Mouse (Mus musculus) skeletal muscle tissue, postnatal 0 days (tissue): ENCODE measurements around the gene Coa3. TPM values are rescaled to one million over a fixed set of nuclear protein-coding genes. Genes with fewer than 3 reads are reported as not detected.

ENCODE experiments used
- polyA plus RNA-seq: library from polyadenylated mRNA; unstranded; fragments of >200 nt; fragmentation: Nextera tagmentation; extraction: Ambion mirVana; gene quantifications from 2 replicates; pipeline ENCODE4 v1.2.1, GENCODE M21; 2015

Gene Coa3
- 145 and 147 TPM in 2 replicates for polyA plus RNA-seq

GRCm38 (mm10) chr11:101278223-101279192 lies at the start of gene Coa3, which contains the start of gene Cntd1:
Gene Coa3, minus strand, starts transcription at chr11:101279114.
Gene Cntd1, plus strand, starts transcription at chr11:101279012.

DNA sequence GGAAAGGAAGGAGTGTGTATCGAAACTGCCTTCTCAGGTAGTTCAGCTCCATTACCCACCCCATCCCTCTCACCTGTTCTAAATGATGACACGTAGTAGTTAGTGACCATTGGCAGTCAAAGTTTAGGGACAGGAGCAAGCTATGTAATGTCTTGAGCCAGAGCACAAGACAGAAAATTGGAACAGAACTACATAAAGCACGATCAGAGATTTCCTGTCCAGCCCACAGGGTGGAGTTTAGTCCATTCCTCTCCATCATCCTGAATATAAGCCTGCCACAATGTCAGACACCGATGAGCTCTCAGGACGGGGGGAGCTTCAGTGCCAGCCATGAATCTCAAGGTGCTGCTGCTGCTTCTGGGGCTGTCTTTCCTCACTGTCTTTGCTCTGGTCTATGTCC lies 45.8 kb upstream of the Coa3 start, which contains the start of gene Aoc2:
Gene Aoc2, plus strand, starts transcription at position 301 of the 400 bp plus-strand sequence.

DNA sequence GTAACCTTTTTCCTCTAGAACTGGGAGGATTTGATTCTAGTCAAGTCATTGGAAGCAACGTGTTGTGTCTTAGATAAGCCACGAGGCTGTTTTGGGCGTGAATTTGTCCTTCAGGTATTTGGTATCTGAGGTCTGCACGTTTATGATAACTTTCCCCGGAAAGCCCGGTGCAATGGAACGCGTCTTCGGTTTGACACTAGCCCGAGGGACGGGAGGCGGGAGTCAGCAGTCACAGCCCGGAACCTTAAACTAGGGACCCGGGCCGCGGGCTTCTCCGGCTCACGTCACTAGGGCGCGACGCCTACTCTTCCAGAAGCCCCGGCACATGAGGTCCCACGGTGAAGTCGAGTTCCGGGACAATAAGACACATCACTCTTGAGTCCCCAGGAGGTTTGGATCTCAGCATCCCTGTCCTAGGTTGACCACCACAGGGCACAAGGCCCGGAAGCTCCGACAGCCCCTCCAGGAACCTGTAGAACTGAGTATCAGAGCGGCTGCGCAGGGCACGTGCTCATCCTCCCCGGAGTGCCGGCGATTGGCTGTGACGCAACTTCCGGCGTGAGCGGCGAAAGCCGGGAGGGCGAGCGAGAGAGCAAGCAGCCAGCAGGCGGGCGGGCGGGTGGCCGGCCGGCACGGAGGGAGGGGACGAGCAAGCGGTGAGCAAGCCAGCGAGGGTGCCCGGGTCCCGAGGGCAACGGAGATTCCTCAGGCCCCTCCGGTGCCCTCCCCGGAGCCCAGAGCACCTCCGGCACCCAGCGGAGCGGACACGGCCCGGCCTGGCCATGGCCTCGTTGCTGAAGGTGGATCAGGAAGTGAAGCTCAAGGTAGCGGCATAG lies 37.0 kb upstream of the Coa3 start, which contains the start of gene Psme3:
Gene Psme3, plus strand, starts transcription at position 549 of the 836 bp plus-strand sequence.

DNA sequence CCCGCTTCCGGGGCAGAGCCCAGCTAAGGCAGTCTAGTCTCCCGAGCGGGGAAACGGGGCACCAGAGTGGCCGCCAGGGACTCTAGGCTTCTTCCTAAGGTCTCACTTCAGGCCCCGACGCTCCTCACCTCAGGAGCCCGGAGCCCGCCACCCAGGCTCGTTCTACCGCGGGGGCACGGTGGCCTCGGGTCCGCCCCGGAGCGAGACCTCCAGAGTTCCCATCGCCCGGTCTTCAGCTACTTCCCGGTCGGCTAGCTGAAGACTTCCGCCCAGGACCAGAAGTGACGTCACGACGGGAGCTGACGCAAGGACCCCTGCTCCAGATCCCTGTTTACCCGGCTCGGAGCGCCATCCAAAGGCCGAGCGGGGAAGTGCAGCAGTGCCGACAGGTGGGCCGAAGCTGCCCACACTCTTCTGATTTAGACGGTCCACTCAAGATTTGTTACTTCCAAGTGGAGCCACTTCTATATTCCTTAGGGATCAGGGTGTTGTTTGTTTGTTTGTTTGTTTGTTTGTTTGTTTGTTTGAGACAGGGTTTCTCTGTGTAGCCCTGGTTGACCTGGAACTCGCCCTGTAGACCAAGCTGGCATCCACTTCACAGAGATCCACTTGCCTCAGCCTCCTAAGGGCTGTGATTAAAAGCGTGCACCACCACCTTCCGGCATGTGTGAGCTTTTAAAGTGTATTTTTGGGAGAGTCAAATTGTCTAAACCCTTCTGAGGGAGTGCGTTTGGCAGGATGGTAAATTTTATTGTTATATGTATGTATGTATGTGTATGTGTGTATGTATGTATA lies 23.3 kb upstream of the Coa3 start, which contains the start of gene Becn1:
Gene Becn1, minus strand, starts transcription at position 283 of the 795 bp plus-strand sequence.

GRCm38 (mm10) chr11:101259948-101260825 lies 18.7 kb downstream of the Coa3 start, which contains the start of gene Wnk4:
Gene Wnk4, plus strand, starts transcription at chr11:101260567.

GRCm38 (mm10) chr11:101253613-101254389 lies 25.1 kb downstream of the Coa3 start, which contains the start of gene Vps25:
Gene Vps25, plus strand, starts transcription at chr11:101253707.

DNA sequence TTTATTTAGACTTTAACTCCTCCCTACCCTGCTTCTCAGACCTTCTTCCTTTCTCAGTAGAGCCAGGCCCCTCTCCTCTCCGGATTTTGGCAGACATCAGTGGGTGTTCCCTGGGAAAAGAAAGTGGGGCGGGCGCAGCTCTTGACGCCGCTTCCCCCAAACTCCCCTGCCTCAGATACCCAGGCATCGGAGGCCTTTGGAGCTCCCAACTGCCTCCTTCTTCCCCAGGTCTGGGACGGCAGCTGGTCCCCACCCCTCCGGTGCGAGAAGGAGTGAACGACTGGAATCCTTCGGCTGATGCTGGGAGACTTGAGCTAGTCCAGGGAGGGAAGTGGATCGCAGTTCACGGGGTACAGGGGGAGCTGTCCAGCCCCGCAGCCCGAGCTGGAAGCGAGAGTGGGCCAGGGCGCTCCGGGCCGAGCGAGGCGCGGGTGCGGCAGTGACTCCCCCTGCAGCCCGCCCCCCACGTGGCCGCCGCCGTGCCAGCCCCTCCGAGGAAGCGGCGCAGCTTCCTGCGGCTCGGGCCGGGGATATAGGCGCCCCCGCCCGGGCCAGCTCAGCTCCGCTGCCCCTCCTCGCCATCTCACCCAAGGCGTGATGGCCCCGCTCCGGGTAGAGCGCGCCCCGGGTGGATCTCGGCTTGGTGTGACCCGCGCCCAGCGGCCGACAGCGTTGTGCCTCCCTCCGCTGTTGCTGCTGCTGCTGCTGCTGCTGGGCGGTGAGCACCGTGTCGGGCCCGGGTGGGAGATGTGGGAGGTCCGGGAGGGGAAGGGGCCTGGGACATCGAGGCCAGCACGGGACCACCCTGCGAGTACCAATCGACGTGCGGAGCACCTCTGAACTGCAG lies 32.8 kb downstream of the Coa3 start, which contains the start of gene Ramp2:
Gene Ramp2, plus strand, starts transcription at position 174 of the 847 bp plus-strand sequence.

Other genes with a start within 250 kb of the Coa3 start
- gene Naglu, start 209.1 kb downstream of the Coa3 start, polyA plus RNA-seq: 8.8 and 11.4 TPM in 2 replicates
- gene Hsd17b1, start 200.7 kb downstream of the Coa3 start, polyA plus RNA-seq: not detected in 2 replicates
- 15.5 and 25.7 TPM in 2 replicates for gene Coasy, start 196.5 kb downstream of the Coa3 start, polyA plus RNA-seq
- gene Mlx, start 191.8 kb downstream of the Coa3 start, polyA plus RNA-seq: 21.8 and 26.3 TPM in 2 replicates
- gene Psmc3ip, start 183.7 kb downstream of the Coa3 start, polyA plus RNA-seq: 5.7 and 7.6 TPM in 2 replicates
- gene Retreg3, start 159.2 kb downstream of the Coa3 start, polyA plus RNA-seq: 14.9 TPM in 2 replicates
- 26.9 and 31.9 TPM in 2 replicates for gene Tubg1, start 159.2 kb downstream of the Coa3 start, polyA plus RNA-seq
- gene Tubg2, start 123.2 kb downstream of the Coa3 start, polyA plus RNA-seq: 2.2 and 2.7 TPM in 2 replicates
- 0.50 and 0.59 TPM in 2 replicates for gene Cntnap1, start 108.6 kb downstream of the Coa3 start, polyA plus RNA-seq
- gene Plekhh3, start 107.8 kb downstream of the Coa3 start, polyA plus RNA-seq: 16.0 and 20.6 TPM in 2 replicates
- 0.32 and 0.35 TPM in 2 replicates for gene Ccr10, start 103.7 kb downstream of the Coa3 start, polyA plus RNA-seq
- gene Ezh1, start 52.7 kb downstream of the Coa3 start, polyA plus RNA-seq: 10.7 and 14.2 TPM in 2 replicates
- gene Ramp2, start 33.1 kb downstream of the Coa3 start, polyA plus RNA-seq: 98.1 and 102 TPM in 2 replicates
- 54.8 and 66.6 TPM in 2 replicates for gene Vps25, start 25.4 kb downstream of the Coa3 start, polyA plus RNA-seq
- 1.5 and 1.7 TPM in 2 replicates for gene Wnk4, start 18.5 kb downstream of the Coa3 start, polyA plus RNA-seq
- gene Cntd1, start 102 bp downstream of the Coa3 start, polyA plus RNA-seq: 0.24 and 0.41 TPM in 2 replicates
- 69.9 and 72.6 TPM in 2 replicates for gene Becn1, start 23.2 kb upstream of the Coa3 start, polyA plus RNA-seq
- gene Psme3, start 37.1 kb upstream of the Coa3 start, polyA plus RNA-seq: 44.9 and 53.1 TPM in 2 replicates
- 0.06 and 0.23 TPM in 2 replicates for gene Aoc2, start 45.9 kb upstream of the Coa3 start, polyA plus RNA-seq
- 4.1 and 8.1 TPM in 2 replicates for gene Aoc3, start 51.5 kb upstream of the Coa3 start, polyA plus RNA-seq
- gene G6pc, start 88.4 kb upstream of the Coa3 start, polyA plus RNA-seq: 0.09 TPM in 1 of 2 replicates, not detected in the other
- gene Aarsd1, start 138.5 kb upstream of the Coa3 start, polyA plus RNA-seq: 25.4 and 25.7 TPM in 2 replicates
- 3.9 and 7.0 TPM in 2 replicates for gene Gm27029, start 145.7 kb upstream of the Coa3 start, polyA plus RNA-seq
- gene Rundc1, start 146.0 kb upstream of the Coa3 start, polyA plus RNA-seq: 8.9 and 9.2 TPM in 2 replicates
- gene Ptges3l, start 146.2 kb upstream of the Coa3 start, polyA plus RNA-seq: 143 and 148 TPM in 2 replicates
- 221 and 229 TPM in 2 replicates for gene Rpl27, start 163.2 kb upstream of the Coa3 start, polyA plus RNA-seq
- 14.9 and 17.1 TPM in 2 replicates for gene Ifi35, start 169.3 kb upstream of the Coa3 start, polyA plus RNA-seq
- 3.0 and 3.9 TPM in 2 replicates for gene Rnd2, start 185.9 kb upstream of the Coa3 start, polyA plus RNA-seq
- gene Vat1, start 187.1 kb upstream of the Coa3 start, polyA plus RNA-seq: 22.7 and 30.2 TPM in 2 replicates